Mouse (Mus musculus) small intestine, adult 2 months (tissue): ENCODE results near the gene Zfp606.

Experiments
- CTCF ChIP-seq: fragments of 200-500 bp; IDR thresholded peaks from 2 replicates; pipeline ENCODE4 v1.5.1; 2012; ENCODE audit warnings: low read depth, mild to moderate bottlenecking, control low read depth, inconsistent platforms, low read length, moderate library complexity, mixed read lengths; ENCODE audit not compliant: insufficient replicate concordance, insufficient read length; ENCODE audit errors: extremely low read depth
- POLR2A ChIP-seq: fragments of 200-500 bp; IDR thresholded peaks from 2 replicates; pipeline ENCODE4 v1.6.1; 2012; ENCODE audit warnings: low read depth, mild to moderate bottlenecking, control low read depth, inconsistent platforms, low read length, moderate library complexity

GRCm38 (mm10) chr7:12478158-12479008 is at the start of gene Zfp606:
- TF ChIP-seq CTCF (0 out of 2 replicates have a peak, but pooled peaks have one; percentile 9), POLR2A (no peak)
